In genomic region chr2:53189811-53190210, GRCm38 (mm10) we compare ENCODE assay signal across 8 mouse cellular contexts. TPM values are rescaled to one million over a fixed set of nuclear protein-coding genes. Genes with fewer than 3 reads are reported as not detected.
DNase-seq lines count a peak whose midpoint lies in the region; ATAC-seq lines count a peak whose summit lies in the region.

No protein-coding gene starts in this region.

- 0 out of 2 replicates have a peak, but pooled peaks cover 6% of the 10 kb centered on the region for H3K36me3 ChIP-seq in lung, embryonic 15.5 days
- H3K36me3 ChIP-seq in forebrain, embryonic 11.5 days (ENCODE audit: control insufficient read depth, insufficient read depth, low read length): peaks cover 2% of the 10 kb centered on the region; the same call in 1 of the 2 replicates
- H3K36me3 ChIP-seq in limb, embryonic 13.5 days: peaks cover 10% of the 10 kb centered on the region

- no peaks in the 10 kb centered on the region for H3K27me3 ChIP-seq in lung, embryonic 15.5 days
- H3K27me3 ChIP-seq in forebrain, embryonic 11.5 days (ENCODE audit: control insufficient read depth, insufficient read depth, low read length): no peaks in the 10 kb centered on the region
- no peaks in the 10 kb centered on the region for H3K27me3 ChIP-seq in limb, embryonic 13.5 days

- peak overlapping the region; percentile 73 for H3K4me3 ChIP-seq in lung, embryonic 15.5 days
- peak overlapping the region; percentile 86 for H3K4me3 ChIP-seq in forebrain, embryonic 11.5 days (ENCODE audit: low read depth, low read length)
- H3K4me3 ChIP-seq in limb, embryonic 13.5 days: peak overlapping the region; percentile 91

- no peaks in the 10 kb centered on the region for H3K9me3 ChIP-seq in lung, embryonic 15.5 days
- no peaks in the 10 kb centered on the region for H3K9me3 ChIP-seq in forebrain, embryonic 11.5 days (ENCODE audit: control insufficient read depth, low read length)
- no peaks in the 10 kb centered on the region for H3K9me3 ChIP-seq in limb, embryonic 13.5 days

- ATAC-seq in lung, embryonic 15.5 days (ENCODE audit: borderline replicate concordance, extremely low read depth, low FRiP score, low TSS enrichment): no peak
- no peak for ATAC-seq in forebrain, embryonic 11.5 days (replicated peaks; ENCODE audit: low FRiP score)
- no peak for ATAC-seq in limb, embryonic 13.5 days (ENCODE audit: low FRiP score, low read depth)

- peaks cover 19% of the 10 kb centered on the region for H3K4me1 ChIP-seq in lung, embryonic 15.5 days
- no peaks in the 10 kb centered on the region for H3K4me1 ChIP-seq in forebrain, embryonic 11.5 days (replicated peaks; ENCODE audit: control insufficient read depth, insufficient read depth, low read length)
- peaks cover 22% of the 10 kb centered on the region for H3K4me1 ChIP-seq in limb, embryonic 13.5 days

- no peak overlapping the region for H3K27ac ChIP-seq in lung, embryonic 15.5 days
- no peak overlapping the region for H3K27ac ChIP-seq in forebrain, embryonic 11.5 days (ENCODE audit: low read depth, low read length)
- H3K27ac ChIP-seq in limb, embryonic 13.5 days: no peak overlapping the region

- no peak overlapping the region; the same call in 1 of the 2 replicates for H3K9ac ChIP-seq in lung, embryonic 15.5 days
- H3K9ac ChIP-seq in forebrain, embryonic 11.5 days (ENCODE audit: low read length): no peak overlapping the region
- peak overlapping the region; percentile 48; the same call in 1 of the 2 replicates for H3K9ac ChIP-seq in limb, embryonic 13.5 days

- H3K4me2 ChIP-seq in lung, embryonic 15.5 days: peak overlapping the region; percentile 62
- peak overlapping the region; percentile 44 for H3K4me2 ChIP-seq in forebrain, embryonic 11.5 days (ENCODE audit: low read depth, low read length, severe bottlenecking)
- H3K4me2 ChIP-seq in limb, embryonic 13.5 days (replicated peaks): peak overlapping the region; percentile 60

- 61% methylated on average over 3 of the region's 3 CpGs for WGBS in lung, embryonic 15.5 days
- 74% methylated on average over 3 of the region's 3 CpGs for WGBS in forebrain, embryonic 11.5 days
- WGBS in limb, embryonic 13.5 days: 74% methylated on average over 3 of the region's 3 CpGs

- no peak for DNase-seq in lung, postnatal 25 days (ENCODE audit: low spot score)
- peak; percentile 44 for DNase-seq in adipocyte (ENCODE audit: low spot score)
- peak; percentile 51 for DNase-seq in forebrain, embryonic 11.5 days (ENCODE audit: low spot score)
- peak; percentile 5 for DNase-seq in skeletal muscle tissue, adult 2 months (ENCODE audit: low read depth, low spot score)
- no peak for DNase-seq in gastrocnemius, postnatal 4 days (ENCODE audit: low spot score in 2 of 2)
- DNase-seq in spleen, postnatal 14 days (ENCODE audit: low spot score in 2 of 2): no peak

RNA-seq across cellular contexts. Expression of gene Prpf40a, which starts 1.3 kb away (rescaled TPM):
- polyA plus RNA-seq in lung, embryonic 15.5 days (2015; fragmentation: Nextera tagmentation; extraction: Ambion mirVana): 147 and 151 TPM in 2 replicates
- 182 and 190 TPM in 2 replicates for polyA plus RNA-seq in forebrain, embryonic 11.5 days (2014; fragmentation: Nextera tagmentation; extraction: Ambion mirVana)
- polyA plus RNA-seq in limb, embryonic 13.5 days (2015; fragmentation: Nextera tagmentation; extraction: Ambion mirVana): 162 and 171 TPM in 2 replicates
- 10 to 100 TPM; 58.1 to 73.1 TPM for total RNA-seq in gastrocnemius, postnatal 4 days (2021)

RNA-seq across cellular contexts. Expression of gene Arl6ip6, which starts 1.7 kb away (rescaled TPM):
- polyA plus RNA-seq in lung, embryonic 15.5 days (2015; fragmentation: Nextera tagmentation; extraction: Ambion mirVana): 47.7 and 51.7 TPM in 2 replicates
- polyA plus RNA-seq in forebrain, embryonic 11.5 days (2014; fragmentation: Nextera tagmentation; extraction: Ambion mirVana): 85.8 and 90.0 TPM in 2 replicates
- polyA plus RNA-seq in limb, embryonic 13.5 days (2015; fragmentation: Nextera tagmentation; extraction: Ambion mirVana): 54.0 and 59.5 TPM in 2 replicates
- total RNA-seq in gastrocnemius, postnatal 4 days (2021): 10 to 100 TPM; 20.3 to 29.4 TPM

Comparison
In these comparisons a context has a peak if more than half of its experiments do, and no peak if none do; other contexts are left out.
1. DNase-seq: peak in adipocyte (single experiment), forebrain, embryonic 11.5 days (single experiment) and skeletal muscle tissue, adult 2 months (single experiment); none in lung, postnatal 25 days (single experiment), gastrocnemius, postnatal 4 days (0 of 2) and spleen, postnatal 14 days (0 of 2).
2. Peak in every context shown above with its lines, with median percentiles within 50 percentile points of each other: H3K4me2 ChIP-seq and H3K4me3 ChIP-seq.